Mouse (Mus musculus) liver, adult 2 months (tissue): ENCODE data around the gene Rbp4.

Source experiments
- CTCF ChIP-seq: fragments of 200-500 bp; IDR thresholded peaks from 2 replicates; pipeline ENCODE4 v1.5.1; 2011; ENCODE audit warnings: low read depth, low read length, control low read depth
- POLR2A ChIP-seq: fragments of 200-500 bp; IDR thresholded peaks from 2 replicates; pipeline ENCODE4 v1.6.1; 2011; ENCODE audit warnings: low read length, control low read depth; ENCODE audit not compliant: insufficient read depth; ENCODE audit errors: extremely low read depth

GRCm38 (mm10) chr19:38120123-38120760 is 4.8 kb downstream of the Rbp4 start:
- peak; percentile 40; the same call in 1 of the 2 replicates for TF ChIP-seq POLR2A
- TF ChIP-seq CTCF = no peak
